Mouse (Mus musculus): ENCODE measurements around the gene Arpc4. TPM values are rescaled to one million over a fixed set of nuclear protein-coding genes. Genes with fewer than 3 reads are reported as not detected.
A peak's percentile ranks its signal among the peaks of the same experiment; 100 is the strongest.
"Not testable (repeated sequence)": the region's sequence is repeated elsewhere in the genome, so short reads cannot be mapped to it uniquely, and the experiment has no call there.

Gene Arpc4
- polyA plus RNA-seq (2015; fragmentation: Nextera tagmentation; extraction: Ambion mirVana), result 384 and 391 TPM in 2 replicates

DNA sequence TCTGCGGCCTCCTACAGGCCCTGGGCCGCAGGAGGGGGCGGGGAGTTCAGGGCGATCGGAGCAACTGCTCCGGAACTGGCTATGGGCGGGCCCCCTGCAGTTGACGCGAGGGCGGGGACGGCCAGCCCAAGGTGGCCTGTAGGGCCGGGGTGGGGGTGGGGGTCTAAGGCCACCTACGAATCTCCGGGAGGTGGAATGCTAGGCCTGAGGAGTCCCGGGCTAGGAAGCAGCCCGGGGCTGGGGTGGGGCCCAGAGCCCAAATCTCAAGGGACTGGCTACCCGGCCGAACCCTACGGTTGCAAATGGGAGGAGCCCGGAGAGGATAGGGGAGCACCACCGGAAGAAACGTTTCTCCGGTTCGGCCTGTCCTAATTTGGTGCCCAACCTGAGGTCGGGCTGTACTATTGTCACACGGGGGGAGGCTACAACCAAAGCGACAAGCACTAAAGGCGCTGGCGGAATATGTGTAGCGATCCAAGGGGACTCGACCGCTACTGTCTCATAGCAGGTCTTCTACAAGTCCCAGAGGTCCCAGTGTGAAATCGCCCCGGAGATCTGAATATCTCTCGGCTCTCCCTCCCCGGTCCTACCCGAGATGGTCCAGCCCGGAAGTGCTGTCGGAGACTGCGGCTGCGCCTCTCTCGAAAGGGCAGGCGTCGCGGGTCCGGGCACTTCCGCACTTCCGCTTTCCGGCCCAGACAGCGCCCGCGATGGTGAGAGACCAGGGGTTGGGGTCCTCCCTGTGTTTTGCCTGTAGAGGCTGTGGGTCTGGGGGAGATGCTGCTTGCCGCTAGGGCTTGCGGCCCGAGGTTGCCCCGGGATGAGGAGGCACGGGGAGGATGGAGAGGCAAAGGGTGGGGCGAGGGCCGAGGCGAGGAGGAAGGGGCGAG is at the start of gene Arpc4, which contains the start of gene Tada3:
Arpc4 (plus strand) TSS at position 620 of the 890 bp plus-strand sequence.
Tada3 (minus strand) TSS at position 388 of the 890 bp plus-strand sequence.
- no peaks in the 10 kb centered on the region for H3K9me3 ChIP-seq
- no peaks in the 10 kb centered on the region for H3K27me3 ChIP-seq
- peaks cover 58% of the 10 kb centered on the region for H3K36me3 ChIP-seq
- H3K9ac ChIP-seq, result peak within 1 kb of the TSS; percentile 97
- H3K27ac ChIP-seq, result peak within 1 kb of the TSS; percentile 90
- H3K4me1 ChIP-seq, result peaks cover 18% of the 10 kb centered on the region
- peak; percentile 96 for ATAC-seq (ENCODE audit: low FRiP score, low read depth)
- peak within 1 kb of the TSS; percentile 99 for H3K4me3 ChIP-seq
- under 1% methylated on average over 60 of the region's 61 CpGs for WGBS
- peak within 1 kb of the TSS; percentile 96 for H3K4me2 ChIP-seq (replicated peaks)

DNA sequence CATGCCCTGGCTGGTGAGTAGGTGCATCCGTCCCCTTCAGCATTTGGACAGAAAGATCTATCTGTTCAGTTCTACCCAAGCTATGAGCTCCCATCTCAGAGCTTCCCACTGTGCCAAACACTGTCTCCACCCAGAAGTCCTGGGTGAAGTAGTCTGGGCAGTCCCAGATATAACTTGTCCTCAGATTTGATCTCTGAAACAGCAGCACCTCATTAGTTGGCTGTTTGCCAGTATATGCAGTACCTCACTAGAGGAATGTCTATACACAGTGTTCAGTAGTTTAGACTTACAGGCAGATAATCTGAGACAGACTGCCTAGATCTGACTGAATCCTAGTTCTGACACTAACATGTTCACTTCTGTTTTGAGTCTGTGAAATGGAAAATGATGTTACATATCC is 48.5 kb upstream of the Arpc4 start:
- Histone ChIP-seq H3K9me3 (no peaks in the 10 kb centered on the region), H3K9ac (no peak overlapping the region), H3K4me3 (no peak overlapping the region), H3K27ac (no peak overlapping the region), H3K4me2 (replicated peaks) (no peak overlapping the region), H3K27me3 (no peaks in the 10 kb centered on the region), H3K36me3 (peaks cover 59% of the 10 kb centered on the region), H3K4me1 (peaks cover 19% of the 10 kb centered on the region)
- 92% methylated on average over 1 of the region's 1 CpGs for WGBS
- no peak for ATAC-seq (ENCODE audit: low FRiP score, low read depth)

- Histone ChIP-seq H3K9ac (no peak overlapping the region), H3K4me3 (no peak overlapping the region), H3K27ac (no peak overlapping the region), H3K9me3 (no peaks in the 10 kb centered on the region), H3K4me1 (peaks cover 15% of the 10 kb centered on the region), H3K27me3 (no peaks in the 10 kb centered on the region), H3K36me3 (peaks cover 59% of the 10 kb centered on the region), H3K4me2 (replicated peaks) (no peak overlapping the region)
- 59% methylated on average over 2 of the region's 2 CpGs for WGBS
- no peak for ATAC-seq (ENCODE audit: low FRiP score, low read depth)
Observed at GRCm38 (mm10) chr6:113330547-113330946, 47.4 kb upstream of the Arpc4 start.

DNA sequence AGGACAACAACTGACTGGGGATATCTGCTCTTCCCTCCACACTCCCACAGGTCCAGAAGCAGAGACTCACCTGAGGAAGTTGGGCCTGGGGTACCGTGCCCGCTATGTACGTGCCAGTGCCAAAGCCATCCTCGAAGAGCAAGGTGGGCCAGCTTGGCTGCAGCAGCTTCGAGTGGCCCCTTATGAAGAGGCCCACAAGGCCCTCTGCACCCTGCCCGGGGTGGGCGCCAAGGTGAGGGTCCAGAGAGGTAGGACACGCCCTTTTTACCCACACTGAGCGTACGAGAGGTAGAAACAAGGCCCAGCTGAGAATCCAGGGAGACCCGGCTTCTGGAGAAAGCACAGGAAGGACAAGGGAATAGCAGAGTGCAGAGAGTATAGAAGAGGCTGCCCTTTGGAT is 46.2 kb upstream of the Arpc4 start:
- no peak overlapping the region for H3K9ac ChIP-seq
- no peak for ATAC-seq (ENCODE audit: low FRiP score, low read depth)
- H3K36me3 ChIP-seq, result peaks cover 69% of the 10 kb centered on the region
- no peaks in the 10 kb centered on the region for H3K27me3 ChIP-seq
- peaks cover 9% of the 10 kb centered on the region; the same call in 1 of the 2 replicates for H3K4me1 ChIP-seq
- no peaks in the 10 kb centered on the region for H3K9me3 ChIP-seq
- WGBS, result 88% methylated on average over 11 of the region's 11 CpGs
- H3K27ac ChIP-seq, result no peak overlapping the region
- no peak overlapping the region for H3K4me3 ChIP-seq
- no peak overlapping the region for H3K4me2 ChIP-seq (replicated peaks)

- peak overlapping the region; percentile 58; the same call in 1 of the 2 replicates for H3K27ac ChIP-seq
Observed at GRCm38 (mm10) chr6:113332734-113333133, 45.2 kb upstream of the Arpc4 start.

DNA sequence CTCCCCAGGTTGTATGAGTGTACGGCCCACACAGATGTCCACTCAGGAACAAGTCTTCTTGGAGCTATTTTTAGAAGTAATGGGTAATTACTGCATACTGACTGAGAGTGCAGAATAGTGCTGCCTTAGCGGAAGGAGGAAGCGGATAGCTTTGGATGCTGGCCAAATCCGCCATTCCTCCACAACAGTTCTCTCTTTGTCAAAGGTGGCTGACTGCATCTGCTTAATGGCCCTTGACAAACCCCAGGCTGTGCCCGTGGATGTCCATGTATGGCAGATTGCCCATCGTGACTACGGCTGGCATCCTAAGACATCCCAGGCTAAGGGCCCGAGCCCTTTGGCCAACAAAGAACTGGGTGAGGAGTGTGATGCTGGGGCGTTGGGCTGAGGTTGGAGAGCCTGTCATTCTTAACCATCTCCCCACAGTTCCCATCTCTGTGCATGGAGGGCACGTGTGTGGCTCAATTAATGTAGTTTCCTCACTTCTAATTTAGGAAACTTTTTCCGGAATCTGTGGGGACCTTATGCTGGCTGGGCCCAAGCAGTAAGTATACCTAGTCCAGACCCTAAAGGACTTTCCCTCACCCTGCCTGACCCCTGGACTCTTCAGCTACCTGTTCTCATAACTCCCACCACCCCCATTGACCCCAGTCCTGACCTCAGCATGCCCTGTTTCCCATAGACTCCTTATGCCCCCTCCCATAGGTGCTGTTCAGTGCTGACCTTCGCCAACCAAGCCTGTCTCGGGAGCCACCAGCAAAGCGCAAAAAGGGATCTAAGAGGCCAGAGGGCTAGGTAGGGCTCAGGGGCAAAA is 44.6 kb upstream of the Arpc4 start:
- 77% methylated on average over 14 of the region's 14 CpGs for WGBS
- peak; percentile 21; the same call in 1 of the 2 replicates for ATAC-seq (ENCODE audit: low FRiP score, low read depth)
- H3K36me3 ChIP-seq, result peaks cover 84% of the 10 kb centered on the region
- no peak overlapping the region for H3K4me2 ChIP-seq (replicated peaks)
- H3K9ac ChIP-seq, result no peak overlapping the region
- H3K27me3 ChIP-seq, result no peaks in the 10 kb centered on the region
- peaks cover 9% of the 10 kb centered on the region; the same call in 1 of the 2 replicates for H3K4me1 ChIP-seq
- peak overlapping the region; percentile 58; the same call in 1 of the 2 replicates for H3K27ac ChIP-seq
- H3K4me3 ChIP-seq, result no peak overlapping the region
- no peaks in the 10 kb centered on the region for H3K9me3 ChIP-seq

More at GRCm38 (mm10) chr6:113332734-113333133, 45.2 kb upstream of the Arpc4 start:
- peaks cover 78% of the 10 kb centered on the region for H3K36me3 ChIP-seq
- not testable (repeated sequence) for H3K4me2 ChIP-seq (replicated peaks); H3K9ac ChIP-seq; H3K4me1 ChIP-seq; H3K27me3 ChIP-seq; H3K4me3 ChIP-seq; ATAC-seq (ENCODE audit: low FRiP score, low read depth); H3K9me3 ChIP-seq
- WGBS, result 79% methylated on average over 6 of the region's 6 CpGs

GRCm38 (mm10) chr6:113334216-113334615 is 43.7 kb upstream of the Arpc4 start:
- no peak overlapping the region for H3K4me3 ChIP-seq
- H3K27me3 ChIP-seq, result no peaks in the 10 kb centered on the region
- H3K36me3 ChIP-seq, result peaks cover 84% of the 10 kb centered on the region
- no peaks in the 10 kb centered on the region for H3K9me3 ChIP-seq
- no peak overlapping the region for H3K9ac ChIP-seq
- WGBS, result 85% methylated on average over 6 of the region's 6 CpGs
- no peak overlapping the region for H3K27ac ChIP-seq
- H3K4me1 ChIP-seq, result peaks cover 9% of the 10 kb centered on the region; the same call in 1 of the 2 replicates
- no peak overlapping the region for H3K4me2 ChIP-seq (replicated peaks)
- ATAC-seq (ENCODE audit: low FRiP score, low read depth), result no peak

DNA sequence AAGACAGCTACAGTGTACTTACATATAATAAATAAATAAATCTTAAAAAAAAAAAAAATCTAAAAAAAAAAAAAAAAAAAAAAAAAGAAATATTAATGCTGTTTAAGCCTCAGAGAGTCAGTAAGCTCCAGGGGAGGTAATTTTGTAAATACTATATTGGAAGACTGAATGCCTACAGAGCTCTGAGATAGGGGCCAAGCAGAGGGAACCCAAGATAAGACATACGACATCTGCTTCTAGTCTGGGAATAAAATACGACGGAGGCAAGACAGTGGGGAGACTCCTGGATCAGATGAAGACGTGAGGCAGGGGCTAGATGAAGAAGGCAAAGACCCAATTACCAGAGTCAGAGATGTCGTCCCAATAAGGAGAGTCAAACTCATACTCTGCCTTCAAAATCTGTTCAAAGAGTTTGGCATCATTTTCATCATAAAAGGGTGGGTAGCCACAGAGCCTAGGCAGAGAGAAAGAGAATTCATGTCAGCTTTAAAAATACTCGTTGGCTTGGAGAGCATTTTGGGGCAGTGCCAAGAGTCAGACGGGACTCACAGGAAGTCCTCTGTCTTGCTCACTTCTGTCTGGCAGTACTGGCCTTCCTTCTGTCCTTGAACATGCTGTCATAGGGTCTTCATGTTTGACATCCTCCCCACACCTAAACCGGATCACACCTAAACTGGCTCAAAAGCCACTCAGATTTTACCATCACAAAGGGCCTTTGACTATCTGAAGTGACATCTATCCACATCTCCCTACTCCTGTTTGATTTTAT is 40.9 kb upstream of the Arpc4 start:
- WGBS, result 76% methylated on average over 8 of the region's 8 CpGs
- H3K4me1 ChIP-seq, result peaks cover 15% of the 10 kb centered on the region
- no peaks in the 10 kb centered on the region for H3K27me3 ChIP-seq
- H3K9me3 ChIP-seq, result no peaks in the 10 kb centered on the region
- no peak overlapping the region for H3K4me2 ChIP-seq (replicated peaks)
- H3K4me3 ChIP-seq, result no peak overlapping the region
- no peak overlapping the region for H3K9ac ChIP-seq
- no peak for ATAC-seq (ENCODE audit: low FRiP score, low read depth)
- H3K36me3 ChIP-seq, result peaks cover 85% of the 10 kb centered on the region
- no peak overlapping the region for H3K27ac ChIP-seq

- no peak for ATAC-seq (ENCODE audit: low FRiP score, low read depth)
- Histone ChIP-seq H3K9ac (no peak overlapping the region), H3K4me3 (no peak overlapping the region), H3K4me1 (peaks cover 25% of the 10 kb centered on the region), H3K4me2 (replicated peaks) (0 out of 2 replicates have a peak overlapping the region, but pooled peaks have one; percentile 72), H3K27me3 (no peaks in the 10 kb centered on the region), H3K36me3 (peaks cover 44% of the 10 kb centered on the region), H3K27ac (no peak overlapping the region), H3K9me3 (no peaks in the 10 kb centered on the region)
- 77% methylated on average over 6 of the region's 6 CpGs for WGBS
Observed at GRCm38 (mm10) chr6:113341574-113341973, 36.3 kb upstream of the Arpc4 start.

DNA sequence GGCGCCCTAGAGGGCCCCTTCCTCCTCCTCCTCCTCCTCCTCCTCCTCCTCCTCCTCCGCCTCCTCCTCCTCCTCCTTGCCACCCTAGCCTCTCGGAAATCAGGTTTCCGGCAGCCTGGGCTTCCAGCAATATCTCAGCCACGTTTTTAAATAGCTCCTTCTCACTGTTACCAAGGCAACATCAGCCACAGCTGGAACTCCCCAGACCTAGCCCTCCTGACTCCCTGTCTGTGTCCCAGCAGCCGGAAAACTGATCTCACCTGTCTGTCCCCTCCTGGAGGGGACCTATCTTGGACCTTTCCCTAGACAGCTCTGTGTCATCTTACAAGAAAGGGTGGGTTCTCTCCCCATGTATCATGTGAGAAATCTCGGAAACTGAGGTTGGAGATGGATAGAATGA is 35.6 kb upstream of the Arpc4 start:
- peak overlapping the region; percentile 62 for H3K4me3 ChIP-seq
- 32% methylated on average over 4 of the region's 7 CpGs for WGBS
- peak overlapping the region; percentile 72 for H3K4me2 ChIP-seq (replicated peaks)
- H3K4me1 ChIP-seq, result peaks cover 25% of the 10 kb centered on the region
- 0 out of 2 replicates have a peak overlapping the region, but pooled peaks have one; percentile 51 for H3K9ac ChIP-seq
- no peaks in the 10 kb centered on the region for H3K27me3 ChIP-seq
- ATAC-seq (ENCODE audit: low FRiP score, low read depth), result no peak
- no peak overlapping the region for H3K27ac ChIP-seq
- H3K36me3 ChIP-seq, result peaks cover 39% of the 10 kb centered on the region
- H3K9me3 ChIP-seq, result no peaks in the 10 kb centered on the region

Measured in limb, embryonic 13.5 days (tissue).